Mouse (Mus musculus) ES-Bruce4 (cell line): Measurements from ENCODE around the gene Megf8.

Experiments
- CTCF ChIP-seq: IDR thresholded peaks from one replicate; pipeline ENCODE4 v1.8.1; 2011; ENCODE audit warnings: low read depth, low read length
- POLR2A ChIP-seq: IDR thresholded peaks from one replicate; pipeline ENCODE4 v1.8.1; 2011; ENCODE audit warnings: low read length; ENCODE audit not compliant: insufficient read depth

GRCm38 (mm10) chr7:25339329-25339728 lies 22.4 kb downstream of the Megf8 start:
- TF ChIP-seq POLR2A = no peak
- no peak for TF ChIP-seq CTCF
